Mouse (Mus musculus) lung, postnatal 25 days (tissue): ENCODE data around the gene Gm17087.

ENCODE experiments used
- DNase-seq: peaks from one replicate; pipeline ENCODE4 v3.0.0; 2022; ENCODE audit warnings: low spot score

Gene Gm17087

GRCm38 (mm10) chr17:8546366-8546765 is 20.4 kb downstream of the Gm17087 start:
- no peak for DNase-seq

DNA sequence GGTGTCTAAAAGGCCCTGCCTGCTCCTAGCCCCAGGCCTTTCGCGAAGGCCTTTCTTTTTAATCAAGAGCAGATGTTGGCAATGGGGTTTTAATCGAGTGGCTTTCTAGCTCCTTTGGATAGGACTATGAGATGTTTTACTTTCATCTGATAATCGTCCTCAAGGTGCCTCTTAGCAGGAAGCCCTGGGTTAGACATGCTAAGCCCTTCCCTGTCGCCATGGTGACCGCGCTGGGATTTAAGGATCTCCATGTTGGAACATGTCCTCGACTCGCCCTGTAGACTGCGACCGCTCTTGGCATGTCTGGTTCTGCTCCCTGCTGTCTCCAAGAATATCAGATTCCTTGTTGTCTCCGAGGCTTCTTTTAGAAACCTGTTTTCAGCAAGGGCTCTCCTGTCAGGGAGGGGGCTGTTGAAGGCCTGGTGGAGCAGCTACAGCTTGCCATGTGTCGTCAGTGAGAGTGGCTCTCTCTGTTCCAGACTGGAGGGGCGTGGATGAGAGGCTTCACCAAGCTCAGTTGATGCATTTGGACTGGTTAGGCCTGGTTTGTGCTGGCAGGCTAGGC is 24.7 kb downstream of the Gm17087 start:
- DNase-seq = no peak

DNA sequence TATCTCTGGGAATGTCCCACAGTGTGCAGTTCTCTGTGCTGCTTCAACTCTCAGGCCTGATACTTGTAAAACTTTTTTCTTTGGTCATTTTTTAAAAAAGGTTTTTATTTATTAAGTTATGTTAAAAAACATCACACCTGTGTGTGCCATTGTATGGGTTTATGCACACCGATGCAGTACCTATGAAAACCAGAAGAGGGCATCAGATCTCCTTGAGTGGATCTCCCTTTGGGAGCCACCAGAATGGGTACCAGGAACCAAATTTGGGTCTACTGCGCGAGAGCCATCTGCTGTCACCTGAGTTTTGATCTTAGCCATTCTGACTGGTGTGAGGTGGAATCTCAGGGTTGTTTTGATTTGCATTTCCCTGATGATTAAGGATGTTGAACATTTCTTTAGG is 28.6 kb downstream of the Gm17087 start:
- no peak for DNase-seq

GRCm38 (mm10) chr17:8536522-8536921 is 30.2 kb downstream of the Gm17087 start:
- no peak for DNase-seq

GRCm38 (mm10) chr17:8533828-8534227 is 32.9 kb downstream of the Gm17087 start:
- DNase-seq = no peak

DNA sequence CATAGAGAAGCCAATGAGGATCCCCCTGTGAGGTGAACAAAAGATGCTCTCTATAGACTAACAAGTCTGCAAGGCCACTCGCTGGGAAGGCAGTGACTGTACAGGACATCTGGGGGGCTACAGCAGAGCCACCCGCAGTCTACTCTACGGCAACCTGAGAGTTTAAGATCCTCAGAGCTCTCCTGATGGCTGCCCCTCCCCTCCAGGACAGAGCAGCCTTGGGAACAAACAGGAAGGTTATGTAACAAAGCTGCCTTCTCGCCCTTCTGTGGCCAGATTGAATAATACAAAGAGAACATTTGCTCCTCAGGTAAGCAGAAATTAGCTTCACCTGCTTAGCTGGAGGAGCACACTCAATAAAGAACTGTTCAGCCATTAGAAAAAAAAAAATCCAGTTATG is 34.1 kb downstream of the Gm17087 start:
- no peak for DNase-seq

GRCm38 (mm10) chr17:8528641-8529040 is 38.1 kb downstream of the Gm17087 start:
- DNase-seq = no peak

- DNase-seq = no peak
These were observed 39.9 kb downstream of the Gm17087 start for GRCm38 (mm10) chr17:8526815-8527261.

- no peak for DNase-seq
These were observed 40.6 kb downstream of the Gm17087 start for GRCm38 (mm10) chr17:8525971-8526740.

DNA sequence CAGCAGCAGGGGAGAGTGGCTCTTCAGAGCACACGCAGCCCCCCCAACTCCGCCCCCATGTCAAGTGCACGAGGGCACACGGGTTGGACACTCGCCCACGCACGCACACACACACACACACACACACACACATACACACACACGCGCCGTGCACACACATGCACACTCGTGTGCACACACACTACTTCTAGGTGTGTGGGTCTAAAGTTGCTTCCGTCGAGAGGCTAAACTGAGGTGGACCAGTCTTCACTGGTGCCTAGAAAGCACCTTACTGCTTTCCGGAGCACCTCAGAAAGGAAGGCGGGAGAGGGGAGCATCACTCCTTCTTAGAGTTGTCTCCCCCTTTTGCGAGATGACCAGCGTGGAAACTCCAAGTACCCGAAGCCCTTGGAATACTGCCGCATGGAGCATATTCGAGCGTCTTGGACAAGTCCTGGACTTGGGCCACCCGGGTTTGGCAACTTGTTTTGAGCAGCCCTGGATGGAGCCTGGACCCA is 41.5 kb downstream of the Gm17087 start, which contains the start of gene Pde10a:
Gene Pde10a (plus strand): TSS at position 148 of the 497 bp plus-strand sequence.
- DNase-seq = no peak

GRCm38 (mm10) chr17:8524387-8525165 is 42.2 kb downstream of the Gm17087 start:
- DNase-seq = peak; percentile 35

GRCm38 (mm10) chr17:8523986-8524385 is 42.8 kb downstream of the Gm17087 start:
- no peak for DNase-seq

GRCm38 (mm10) chr17:8516006-8516405 is 50.7 kb downstream of the Gm17087 start:
- no peak for DNase-seq
